Mouse (Mus musculus): ENCODE results near the gene Spata31d1b. TPM values are rescaled to one million over a fixed set of nuclear protein-coding genes. Genes with fewer than 3 reads are reported as not detected.

The Spata31d1b gene
- polyA plus RNA-seq, 1 experiment from 2014 or later: not detected

DNA sequence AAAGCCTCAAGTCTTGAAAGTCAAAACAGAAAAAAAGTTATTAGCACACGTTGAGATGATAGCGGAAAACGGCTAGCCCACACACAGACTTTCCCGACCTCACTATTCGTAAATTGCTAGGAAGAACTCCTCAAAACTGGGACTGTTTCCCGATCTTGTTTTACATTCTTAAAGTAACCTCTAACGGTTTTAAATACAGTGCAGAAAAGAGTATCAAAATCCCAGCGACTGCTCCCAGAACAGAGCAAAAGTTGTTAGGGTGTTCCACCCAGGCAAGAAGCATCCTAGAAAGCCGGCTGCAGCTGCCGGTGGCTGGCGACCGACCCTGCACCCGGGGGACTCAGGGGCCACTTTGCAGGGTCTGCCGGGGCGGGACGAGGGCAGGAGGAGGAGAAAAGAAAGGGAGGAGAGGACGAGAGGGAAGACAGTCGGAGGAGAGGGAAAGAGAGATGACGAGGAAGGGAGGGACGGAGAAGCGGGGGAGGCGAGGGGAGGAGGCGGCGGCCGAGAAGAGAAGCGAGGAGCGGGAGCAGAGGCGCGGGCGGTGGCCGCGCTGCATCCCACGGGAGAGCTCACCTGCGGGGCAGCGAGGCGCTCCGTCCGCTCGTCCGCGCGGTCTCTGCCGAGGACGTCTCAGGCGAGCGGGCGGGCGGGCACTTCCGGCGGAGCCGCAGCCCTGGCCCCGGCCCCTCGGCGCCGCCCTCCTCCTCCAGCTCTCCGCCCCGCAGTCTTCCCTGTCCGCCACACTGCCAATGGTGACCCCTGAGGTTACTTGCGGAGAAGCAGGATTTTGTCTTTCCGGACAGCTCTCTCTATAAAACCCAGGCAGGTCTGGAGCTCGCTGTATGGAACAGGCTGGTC, 36.7 kb upstream of the Spata31d1b start, which contains the start of gene Golm1:
TSS of gene Golm1 (minus strand) at position 661 of the 861 bp plus-strand sequence.
- ATAC-seq (ENCODE audit: low FRiP score, low TSS enrichment): peak; percentile 91
- no peaks in the 10 kb centered on the region for H3K9me3 ChIP-seq (ENCODE audit: low read length)
- under 1% methylated on average over 50 of the region's 61 CpGs for WGBS
- peak within 1 kb of the TSS; percentile 41 for H3K27ac ChIP-seq (ENCODE audit: low read length)
- peak within 1 kb of the TSS; percentile 63 for H3K9ac ChIP-seq (replicated peaks; ENCODE audit: low read length)
- peak within 1 kb of the TSS; percentile 68 for H3K4me3 ChIP-seq (ENCODE audit: low read length)
- peaks cover 15% of the 10 kb centered on the region for H3K4me1 ChIP-seq (ENCODE audit: insufficient read depth, low read length)
- H3K36me3 ChIP-seq (ENCODE audit: insufficient read depth, low read length): no peaks in the 10 kb centered on the region
- H3K4me2 ChIP-seq (replicated peaks; ENCODE audit: low read depth, low read length): peak within 1 kb of the TSS; percentile 65
- no peaks in the 10 kb centered on the region for H3K27me3 ChIP-seq (ENCODE audit: insufficient read depth, low read length)

- H3K27me3 ChIP-seq (ENCODE audit: insufficient read depth, low read length): no peaks in the 10 kb centered on the region
- no peak overlapping the region for H3K9ac ChIP-seq (replicated peaks; ENCODE audit: low read length)
- H3K27ac ChIP-seq (ENCODE audit: low read length): no peak overlapping the region
- H3K4me3 ChIP-seq (ENCODE audit: low read length): no peak overlapping the region
- H3K36me3 ChIP-seq (ENCODE audit: insufficient read depth, low read length): no peaks in the 10 kb centered on the region
- no peak overlapping the region for H3K4me2 ChIP-seq (replicated peaks; ENCODE audit: low read depth, low read length)
- no peaks in the 10 kb centered on the region for H3K9me3 ChIP-seq (ENCODE audit: low read length)
- ATAC-seq (ENCODE audit: low FRiP score, low TSS enrichment): no peak
- WGBS: 69% methylated on average over 12 of the region's 12 CpGs
- peaks cover 15% of the 10 kb centered on the region for H3K4me1 ChIP-seq (ENCODE audit: insufficient read depth, low read length)
These were observed 35.5 kb upstream of the Spata31d1b start for GRCm38 (mm10) chr13:59676316-59677229.

- 39% methylated on average over 4 of the region's 4 CpGs for WGBS
- no peak overlapping the region for H3K4me3 ChIP-seq (ENCODE audit: low read length)
- H3K9ac ChIP-seq (replicated peaks; ENCODE audit: low read length): no peak overlapping the region
- H3K9me3 ChIP-seq (ENCODE audit: low read length): no peaks in the 10 kb centered on the region
- H3K27ac ChIP-seq (ENCODE audit: low read length): no peak overlapping the region
- H3K36me3 ChIP-seq (ENCODE audit: insufficient read depth, low read length): no peaks in the 10 kb centered on the region
- H3K4me1 ChIP-seq (ENCODE audit: insufficient read depth, low read length): peaks cover 4% of the 10 kb centered on the region
- H3K4me2 ChIP-seq (replicated peaks; ENCODE audit: low read depth, low read length): no peak overlapping the region
- ATAC-seq (ENCODE audit: low FRiP score, low TSS enrichment): no peak
- no peaks in the 10 kb centered on the region for H3K27me3 ChIP-seq (ENCODE audit: insufficient read depth, low read length)
These were observed 32.8 kb upstream of the Spata31d1b start for GRCm38 (mm10) chr13:59679306-59679705.

GRCm38 (mm10) chr13:59679908-59680307, 32.2 kb upstream of the Spata31d1b start:
- Histone ChIP-seq H3K36me3 (ENCODE audit: insufficient read depth, low read length) (no peaks in the 10 kb centered on the region), H3K9ac (replicated peaks; ENCODE audit: low read length) (no peak overlapping the region), H3K27me3 (ENCODE audit: insufficient read depth, low read length) (no peaks in the 10 kb centered on the region), H3K27ac (ENCODE audit: low read length) (no peak overlapping the region), H3K4me3 (ENCODE audit: low read length) (no peak overlapping the region), H3K9me3 (ENCODE audit: low read length) (no peaks in the 10 kb centered on the region), H3K4me2 (replicated peaks; ENCODE audit: low read depth, low read length) (no peak overlapping the region), H3K4me1 (ENCODE audit: insufficient read depth, low read length) (no peaks in the 10 kb centered on the region)
- no peak for ATAC-seq (ENCODE audit: low FRiP score, low TSS enrichment)
- 70% methylated on average over 4 of the region's 4 CpGs for WGBS

DNA sequence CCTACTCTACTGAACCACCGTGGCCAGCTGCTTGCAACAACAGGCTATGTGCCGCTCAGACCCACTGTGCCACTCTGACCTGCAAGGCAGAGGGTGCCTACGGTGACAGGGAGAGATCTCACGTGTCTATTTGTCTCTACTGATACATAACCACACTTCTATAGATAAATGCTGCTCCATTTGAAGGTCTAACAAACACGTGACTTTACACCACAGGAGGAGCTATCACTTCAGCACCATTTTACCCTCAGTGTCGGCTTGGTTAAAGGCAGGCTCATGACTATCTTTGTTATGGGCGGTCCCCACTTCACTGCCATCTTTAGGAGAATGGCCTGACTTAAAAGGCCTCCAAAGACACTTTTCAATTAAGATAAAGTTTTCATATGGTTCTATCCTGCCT, 29.5 kb upstream of the Spata31d1b start:
- Histone ChIP-seq H3K4me3 (ENCODE audit: low read length) (no peak overlapping the region), H3K9ac (replicated peaks; ENCODE audit: low read length) (no peak overlapping the region), H3K27me3 (ENCODE audit: insufficient read depth, low read length) (no peaks in the 10 kb centered on the region), H3K27ac (ENCODE audit: low read length) (no peak overlapping the region), H3K4me2 (replicated peaks; ENCODE audit: low read depth, low read length) (no peak overlapping the region), H3K9me3 (ENCODE audit: low read length) (no peaks in the 10 kb centered on the region), H3K4me1 (ENCODE audit: insufficient read depth, low read length) (no peaks in the 10 kb centered on the region), H3K36me3 (ENCODE audit: insufficient read depth, low read length) (no peaks in the 10 kb centered on the region)
- ATAC-seq (ENCODE audit: low FRiP score, low TSS enrichment): no peak
- 29% methylated on average over 7 of the region's 7 CpGs for WGBS

DNA sequence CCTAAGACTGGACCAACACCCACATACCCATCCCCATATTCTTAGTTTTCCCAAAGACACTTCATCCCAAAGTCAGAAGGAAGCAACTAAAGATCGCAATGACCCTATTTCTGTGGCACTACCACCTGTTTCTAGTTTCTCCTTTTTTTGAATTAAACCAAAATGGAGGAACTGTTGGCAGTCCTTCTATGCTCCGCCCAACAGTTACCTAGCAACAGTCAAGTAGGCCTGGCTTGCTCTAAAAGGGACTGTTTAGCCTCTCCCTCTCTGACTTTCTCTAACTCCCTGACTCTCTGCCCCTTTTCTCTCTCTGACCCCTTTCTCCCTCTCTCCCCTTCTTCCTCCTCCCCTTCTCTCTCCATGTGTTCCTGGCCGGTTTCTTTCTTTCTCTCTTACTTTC, 26.8 kb upstream of the Spata31d1b start:
- Histone ChIP-seq H3K4me2 (replicated peaks; ENCODE audit: low read depth, low read length) (no peak overlapping the region), H3K4me1 (ENCODE audit: insufficient read depth, low read length) (no peaks in the 10 kb centered on the region), H3K9me3 (ENCODE audit: low read length) (no peaks in the 10 kb centered on the region), H3K36me3 (ENCODE audit: insufficient read depth, low read length) (no peaks in the 10 kb centered on the region), H3K4me3 (ENCODE audit: low read length) (no peak overlapping the region), H3K9ac (replicated peaks; ENCODE audit: low read length) (no peak overlapping the region), H3K27me3 (ENCODE audit: insufficient read depth, low read length) (no peaks in the 10 kb centered on the region), H3K27ac (ENCODE audit: low read length) (no peak overlapping the region)
- 90% methylated on average over 3 of the region's 3 CpGs for WGBS
- no peak for ATAC-seq (ENCODE audit: low FRiP score, low TSS enrichment)

DNA sequence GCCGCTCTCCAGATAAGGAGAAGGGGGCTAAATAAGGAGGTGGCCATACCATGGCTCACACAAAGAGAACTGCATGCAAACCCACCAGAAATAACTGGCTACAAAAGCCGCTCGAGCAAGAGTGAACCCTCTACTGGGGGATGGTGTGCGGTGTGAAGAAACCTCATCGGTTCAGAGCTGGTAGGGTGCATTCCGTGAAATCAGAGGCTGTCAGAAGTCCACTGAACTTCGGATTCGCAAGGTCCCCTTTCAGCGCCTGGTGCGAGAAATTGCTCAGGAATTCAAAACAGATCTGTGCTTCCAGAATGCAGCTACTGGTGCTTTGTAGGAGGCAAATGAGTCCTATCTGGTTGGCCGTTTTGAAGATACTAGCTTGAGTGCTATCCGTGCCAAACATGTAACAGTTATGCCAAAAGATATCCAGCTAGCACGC, 23.7 kb upstream of the Spata31d1b start:
- no peaks in the 10 kb centered on the region for H3K4me1 ChIP-seq (ENCODE audit: insufficient read depth, low read length)
- H3K9me3 ChIP-seq (ENCODE audit: low read length): no peaks in the 10 kb centered on the region
- H3K4me3 ChIP-seq (ENCODE audit: low read length): no peak overlapping the region
- no peaks in the 10 kb centered on the region for H3K27me3 ChIP-seq (ENCODE audit: insufficient read depth, low read length)
- H3K9ac ChIP-seq (replicated peaks; ENCODE audit: low read length): no peak overlapping the region
- H3K4me2 ChIP-seq (replicated peaks; ENCODE audit: low read depth, low read length): no peak overlapping the region
- no peak for ATAC-seq (ENCODE audit: low FRiP score, low TSS enrichment)
- H3K27ac ChIP-seq (ENCODE audit: low read length): no peak overlapping the region
- no peaks in the 10 kb centered on the region for H3K36me3 ChIP-seq (ENCODE audit: insufficient read depth, low read length)
- 74% methylated on average over 13 of the region's 13 CpGs for WGBS

- Histone ChIP-seq H3K4me3 (ENCODE audit: low read length) (no peak overlapping the region), H3K9me3 (ENCODE audit: low read length) (no peaks in the 10 kb centered on the region), H3K27me3 (ENCODE audit: insufficient read depth, low read length) (no peaks in the 10 kb centered on the region), H3K27ac (ENCODE audit: low read length) (no peak overlapping the region), H3K4me1 (ENCODE audit: insufficient read depth, low read length) (no peaks in the 10 kb centered on the region), H3K9ac (replicated peaks; ENCODE audit: low read length) (no peak overlapping the region), H3K4me2 (replicated peaks; ENCODE audit: low read depth, low read length) (no peak overlapping the region), H3K36me3 (ENCODE audit: insufficient read depth, low read length) (no peaks in the 10 kb centered on the region)
- WGBS: 87% methylated on average over 9 of the region's 9 CpGs
- no peak for ATAC-seq (ENCODE audit: low FRiP score, low TSS enrichment)
These were observed 22.8 kb upstream of the Spata31d1b start for GRCm38 (mm10) chr13:59689313-59689712.

DNA sequence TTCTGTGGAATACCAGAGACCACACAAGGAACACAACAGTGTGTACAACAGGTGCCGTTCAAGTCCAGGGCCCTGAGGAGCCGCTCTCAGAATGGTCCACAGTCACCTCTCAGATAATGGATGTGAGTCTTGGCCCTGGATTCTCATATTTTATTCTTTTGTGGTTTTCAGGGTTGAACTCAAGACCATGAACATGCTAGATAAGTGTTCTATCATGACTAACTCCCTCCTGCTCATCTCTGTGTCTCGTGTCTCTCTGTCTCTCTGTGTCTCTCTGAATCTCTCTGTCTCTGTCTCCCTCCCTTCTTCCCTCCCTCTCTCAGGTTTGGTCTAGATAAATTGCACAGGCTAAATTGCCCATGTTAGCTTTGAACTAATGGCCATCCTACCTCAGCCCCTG, 22.2 kb upstream of the Spata31d1b start:
- WGBS: 86% methylated on average over 3 of the region's 3 CpGs

More for the DNA sequence above, 22.2 kb upstream of the Spata31d1b start:
- H3K36me3 ChIP-seq (ENCODE audit: insufficient read depth, low read length): no peaks in the 10 kb centered on the region
- no peaks in the 10 kb centered on the region for H3K27me3 ChIP-seq (ENCODE audit: insufficient read depth, low read length)
- no peaks in the 10 kb centered on the region for H3K4me1 ChIP-seq (ENCODE audit: insufficient read depth, low read length)
- ATAC-seq (ENCODE audit: low FRiP score, low TSS enrichment): no peak
- H3K4me3 ChIP-seq (ENCODE audit: low read length): no peak overlapping the region
- no peak overlapping the region for H3K9ac ChIP-seq (replicated peaks; ENCODE audit: low read length)
- H3K9me3 ChIP-seq (ENCODE audit: low read length): no peaks in the 10 kb centered on the region
- H3K4me2 ChIP-seq (replicated peaks; ENCODE audit: low read depth, low read length): no peak overlapping the region
- no peak overlapping the region for H3K27ac ChIP-seq (ENCODE audit: low read length)
